Mouse (Mus musculus) brown adipose tissue, adult 24 weeks (tissue): Measurements from ENCODE around the gene Uap1. TPM values are rescaled to one million over a fixed set of nuclear protein-coding genes. Genes with fewer than 3 reads are reported as not detected.

Source experiments
- H3K27ac ChIP-seq: fragments of 200-500 bp; replicated peaks from 2 replicates; pipeline ENCODE4 v1.5.1; 2012; ENCODE audit warnings: low read depth, mild to moderate bottlenecking, low read length
- H3K4me1 ChIP-seq: fragments of 200-500 bp; 2 replicates; pipeline ENCODE4 v1.6.1; 2012; ENCODE audit warnings: low read length, mixed read lengths; ENCODE audit not compliant: control insufficient read depth, insufficient read depth, insufficient read length
- H3K4me3 ChIP-seq: fragments of 200-500 bp; 2 replicates; pipeline ENCODE4 v1.5.1; 2012; ENCODE audit warnings: low read depth, mild to moderate bottlenecking, low read length, moderate library complexity; ENCODE audit not compliant: insufficient read depth
- polyA plus RNA-seq: library from polyadenylated mRNA; stranded (reverse); fragments of >200 nt; gene quantifications from 2 replicates; pipeline ENCODE4 v1.2.4, GENCODE M21; 2012; ENCODE audit not compliant: missing spikeins, insufficient read depth, insufficient read length

Uap1 gene
- polyA plus RNA-seq, 1 experiment = 58.0 TPM

GRCm38 (mm10) chr1:170152552-170152951 is 22.2 kb downstream of the Uap1 start:
- Histone ChIP-seq H3K4me1 (no peaks in the 10 kb centered on the region), H3K4me3 (no peak overlapping the region), H3K27ac (no peak overlapping the region)

GRCm38 (mm10) chr1:170150870-170151269 is 23.9 kb downstream of the Uap1 start:
- H3K27ac ChIP-seq = no peak overlapping the region
- no peaks in the 10 kb centered on the region for H3K4me1 ChIP-seq
- no peak overlapping the region for H3K4me3 ChIP-seq

- Histone ChIP-seq H3K27ac (no peak overlapping the region), H3K4me3 (no peak overlapping the region), H3K4me1 (no peaks in the 10 kb centered on the region)
Observed at GRCm38 (mm10) chr1:170149756-170150155, 25.0 kb downstream of the Uap1 start.

GRCm38 (mm10) chr1:170148536-170148935 is 26.2 kb downstream of the Uap1 start:
- Histone ChIP-seq H3K4me3 (no peak overlapping the region), H3K27ac (no peak overlapping the region), H3K4me1 (no peaks in the 10 kb centered on the region)

- H3K4me1 ChIP-seq = no peaks in the 10 kb centered on the region
- no peak overlapping the region for H3K4me3 ChIP-seq
- H3K27ac ChIP-seq = no peak overlapping the region
Observed at GRCm38 (mm10) chr1:170147651-170148448, 26.9 kb downstream of the Uap1 start.

- Histone ChIP-seq H3K4me3 (no peak overlapping the region), H3K27ac (no peak overlapping the region), H3K4me1 (no peaks in the 10 kb centered on the region)
Observed at GRCm38 (mm10) chr1:170145606-170146005, 29.2 kb downstream of the Uap1 start.

GRCm38 (mm10) chr1:170142256-170142871 is 32.4 kb downstream of the Uap1 start:
- Histone ChIP-seq H3K27ac (no peak overlapping the region), H3K4me3 (no peak overlapping the region), H3K4me1 (no peaks in the 10 kb centered on the region)

- Histone ChIP-seq H3K27ac (no peak overlapping the region), H3K4me1 (no peaks in the 10 kb centered on the region), H3K4me3 (no peak overlapping the region)
Observed at GRCm38 (mm10) chr1:170141626-170142025, 33.1 kb downstream of the Uap1 start.

GRCm38 (mm10) chr1:170136351-170137009 is 38.3 kb downstream of the Uap1 start:
- Histone ChIP-seq H3K4me3 (no peak overlapping the region), H3K27ac (no peak overlapping the region), H3K4me1 (no peaks in the 10 kb centered on the region)

GRCm38 (mm10) chr1:170134264-170134663 is 40.5 kb downstream of the Uap1 start:
- no peaks in the 10 kb centered on the region for H3K4me1 ChIP-seq
- no peak overlapping the region for H3K4me3 ChIP-seq
- no peak overlapping the region for H3K27ac ChIP-seq

GRCm38 (mm10) chr1:170130962-170131361 is 43.8 kb downstream of the Uap1 start:
- no peaks in the 10 kb centered on the region for H3K4me1 ChIP-seq
- no peak overlapping the region for H3K4me3 ChIP-seq
- no peak overlapping the region for H3K27ac ChIP-seq

GRCm38 (mm10) chr1:170124644-170125043 is 50.1 kb downstream of the Uap1 start:
- H3K27ac ChIP-seq = no peak overlapping the region
- no peaks in the 10 kb centered on the region for H3K4me1 ChIP-seq
- H3K4me3 ChIP-seq = no peak overlapping the region

- H3K4me1 ChIP-seq = no peaks in the 10 kb centered on the region
- H3K27ac ChIP-seq = no peak overlapping the region
- no peak overlapping the region for H3K4me3 ChIP-seq
Observed at GRCm38 (mm10) chr1:170113616-170114015, 61.1 kb downstream of the Uap1 start.

GRCm38 (mm10) chr1:170112261-170112660 is 62.5 kb downstream of the Uap1 start:
- no peaks in the 10 kb centered on the region for H3K4me1 ChIP-seq
- H3K27ac ChIP-seq = no peak overlapping the region
- no peak overlapping the region for H3K4me3 ChIP-seq

GRCm38 (mm10) chr1:170111651-170112226 is 63.0 kb downstream of the Uap1 start:
- 0 out of 2 replicates have a peak overlapping the region, but pooled peaks have one; percentile 3 for H3K4me3 ChIP-seq
- H3K4me1 ChIP-seq = no peaks in the 10 kb centered on the region
- H3K27ac ChIP-seq = no peak overlapping the region
